Mouse (Mus musculus): ENCODE measurements around the gene Serpina3n.
"Not testable (repeated sequence)": the region's sequence is repeated elsewhere in the genome, so short reads cannot be mapped to it uniquely, and the experiment has no call there.

The Serpina3n gene

DNA sequence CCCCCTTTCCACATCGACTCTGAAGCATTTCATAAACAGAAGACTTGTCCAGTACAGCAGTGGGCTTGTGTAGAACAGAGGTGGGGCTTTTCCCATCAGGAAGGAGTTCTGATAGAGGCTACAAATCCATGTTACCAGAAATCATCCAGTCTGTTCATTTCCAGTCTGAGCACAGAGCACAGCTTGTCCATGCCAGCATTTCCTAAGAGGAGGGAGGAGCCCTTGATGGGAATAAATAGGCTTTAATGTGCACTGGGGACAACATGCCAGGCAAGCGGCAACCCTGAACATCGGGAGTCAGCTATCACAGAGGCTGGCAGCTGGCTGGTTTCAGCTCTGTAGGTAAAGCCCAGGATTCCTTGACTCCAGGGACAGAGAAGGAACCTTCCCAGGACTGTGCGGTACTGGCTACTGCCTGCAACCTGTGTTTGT lies at the start of gene Serpina3n:
Gene Serpina3n, plus strand, starts transcription at position 276 of the 432 bp plus-strand sequence.
- DNase-seq, result no peak

DNA sequence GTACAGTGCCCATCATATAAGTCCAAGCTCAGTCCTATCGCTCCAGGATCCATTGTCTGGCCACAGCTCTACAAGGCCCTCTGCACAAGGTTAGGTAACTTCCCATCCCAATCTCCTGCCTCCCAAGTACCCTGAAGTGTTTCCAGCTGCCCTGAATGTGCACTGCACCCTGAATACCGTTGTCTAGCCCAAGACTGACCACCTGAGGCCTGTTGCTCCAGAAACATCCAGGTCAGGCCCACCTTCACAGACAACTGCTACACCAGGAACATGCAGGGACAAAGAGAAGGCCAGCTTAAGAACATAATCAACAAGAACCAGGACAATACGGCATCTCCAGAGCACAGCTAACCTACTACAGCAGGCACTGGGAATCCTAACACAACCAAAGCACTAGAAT lies 36.5 kb upstream of the Serpina3n start:
- DNase-seq, result no peak

DNA sequence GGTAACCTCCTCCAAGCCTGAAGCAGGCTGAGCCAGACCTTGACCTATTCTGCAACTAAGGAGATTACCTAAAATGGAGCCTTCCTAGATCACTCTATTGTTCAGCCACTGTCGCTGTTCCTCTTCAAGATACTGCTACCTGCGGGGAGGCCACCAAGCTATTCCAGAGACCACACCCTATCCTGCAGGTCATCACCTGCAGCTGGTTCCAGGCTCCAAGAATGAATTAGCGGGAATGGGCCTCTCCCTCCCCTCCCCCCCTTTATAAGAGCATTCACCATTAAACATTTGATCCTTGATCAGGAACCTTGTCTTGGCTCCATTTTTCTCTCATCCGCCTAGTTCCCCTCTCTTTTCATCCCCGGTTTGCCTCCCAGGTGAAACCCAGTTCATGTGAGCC lies 29.4 kb upstream of the Serpina3n start:
- not testable (repeated sequence) for DNase-seq

DNA sequence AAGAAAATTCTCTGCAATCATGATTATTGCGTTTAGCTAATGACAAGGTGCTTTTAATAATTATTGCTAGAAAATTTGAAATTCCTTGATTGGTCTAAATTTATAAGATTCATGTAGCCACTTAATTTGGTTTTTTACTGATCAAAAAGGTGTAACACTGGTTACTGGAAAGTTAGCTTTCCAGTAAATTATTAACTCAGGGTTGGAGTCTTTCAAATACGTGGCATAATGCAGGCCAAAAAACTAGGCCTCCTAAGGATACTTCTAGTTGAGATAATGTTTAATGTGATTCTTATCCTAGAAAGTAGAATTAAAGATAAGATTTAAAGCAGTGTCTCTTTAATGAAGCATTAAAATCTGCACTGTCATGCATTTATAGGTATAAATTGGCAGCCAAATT lies 28.2 kb upstream of the Serpina3n start:
- not testable (repeated sequence) for DNase-seq

DNA sequence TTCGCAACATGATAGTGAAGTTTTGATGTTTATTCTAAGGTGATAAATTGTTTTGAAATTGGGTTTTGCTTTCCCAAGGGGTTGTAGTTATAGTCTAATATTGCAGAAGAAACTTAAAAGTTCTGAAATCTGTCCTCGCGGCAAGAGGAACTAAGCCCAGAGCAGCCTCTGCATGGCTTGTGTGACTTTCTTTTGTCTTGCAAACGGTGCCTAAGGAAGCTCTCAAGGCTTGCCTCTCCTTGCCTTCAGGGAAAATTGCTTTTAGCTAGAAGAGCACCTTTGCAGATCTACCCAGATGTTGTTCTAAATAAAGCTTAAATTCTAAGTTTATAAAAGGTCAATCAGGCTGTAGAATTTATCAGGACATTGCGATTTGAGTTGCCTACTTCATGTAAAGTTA lies 27.7 kb upstream of the Serpina3n start:
- DNase-seq, result not testable (repeated sequence)

DNA sequence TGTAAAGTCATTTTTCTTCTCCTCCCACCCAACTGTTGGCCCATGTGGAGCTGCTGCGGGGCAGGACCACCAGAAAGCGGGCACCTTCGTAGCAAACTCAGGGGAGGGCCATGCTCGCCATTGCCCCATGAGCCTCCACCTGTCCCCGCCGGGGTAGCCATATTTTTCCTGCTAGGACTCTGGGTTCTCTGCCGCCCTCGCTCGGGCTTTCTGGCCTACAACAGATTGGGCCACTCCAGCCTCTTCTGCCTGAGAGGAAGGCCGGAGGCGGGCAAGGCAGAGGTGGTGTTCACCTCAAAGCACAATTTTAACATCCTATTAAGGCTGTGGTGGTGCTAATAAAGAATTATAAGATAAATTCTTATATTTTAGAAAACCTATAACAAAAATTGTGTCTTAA lies 26.7 kb upstream of the Serpina3n start:
- DNase-seq, result no peak

DNA sequence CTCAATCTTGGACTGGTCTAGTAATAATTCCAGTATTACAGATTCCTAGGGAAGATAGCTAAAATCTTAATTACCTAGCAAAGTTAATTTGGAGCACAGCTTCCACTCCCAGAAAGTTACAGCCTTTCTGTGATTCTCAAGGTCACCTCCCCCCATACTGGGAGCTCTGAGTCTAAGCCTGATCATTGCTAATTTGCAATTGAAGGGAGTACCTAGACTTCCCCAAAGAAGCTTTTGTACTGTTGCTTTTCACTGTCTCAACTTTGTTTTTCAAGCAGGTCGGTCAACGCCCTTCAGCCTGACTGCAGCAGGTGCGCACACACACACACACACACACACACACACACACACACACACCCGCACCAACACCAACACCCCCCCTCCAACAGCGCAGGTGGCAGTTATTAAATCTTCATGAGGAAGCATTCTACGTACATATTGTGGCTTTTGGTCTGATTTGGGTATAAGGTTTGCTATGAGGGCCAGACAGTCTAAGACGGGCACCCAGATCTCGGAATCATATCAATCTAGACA lies 25.4 kb upstream of the Serpina3n start:
- not testable (repeated sequence) for DNase-seq

DNA sequence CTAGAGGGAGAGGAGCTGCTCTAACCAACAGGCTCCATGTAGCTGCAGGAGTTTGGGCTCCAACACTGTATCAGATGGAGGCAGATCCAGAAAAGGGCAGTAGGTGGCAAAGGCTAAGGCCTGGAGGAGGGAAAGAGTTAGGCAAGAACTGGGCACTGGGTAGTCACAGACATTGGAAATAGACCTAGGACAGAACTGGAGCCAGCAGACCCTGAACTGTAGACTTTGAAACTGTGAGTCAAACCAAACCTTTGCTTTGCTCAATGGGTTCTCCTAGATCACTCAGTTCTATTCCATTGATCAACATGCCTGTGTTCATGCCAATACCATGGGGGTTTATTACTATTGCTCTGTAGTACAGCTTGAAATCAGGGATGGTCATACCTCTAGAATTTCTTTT lies 20.5 kb upstream of the Serpina3n start:
- not testable (repeated sequence) for DNase-seq

DNA sequence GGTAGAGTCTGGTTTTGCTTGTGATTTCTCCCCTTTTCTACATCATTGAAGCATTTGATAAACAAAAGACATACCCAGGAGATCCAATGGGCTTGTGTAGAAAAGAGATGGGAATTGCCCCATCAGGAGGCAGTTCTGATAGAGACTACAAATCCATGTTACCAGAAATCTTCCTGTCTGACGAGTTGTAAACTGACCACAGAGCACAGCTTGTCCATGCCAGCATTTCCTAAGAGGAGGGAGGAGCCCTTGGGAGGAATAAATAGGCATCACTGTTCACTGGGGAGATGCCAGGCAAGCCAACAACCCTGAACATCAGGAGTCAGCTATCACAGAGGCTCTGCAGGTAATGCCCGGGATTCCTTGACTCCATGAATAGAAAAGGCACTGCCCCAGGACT lies 19.7 kb upstream of the Serpina3n start:
- not testable (repeated sequence) for DNase-seq

DNA sequence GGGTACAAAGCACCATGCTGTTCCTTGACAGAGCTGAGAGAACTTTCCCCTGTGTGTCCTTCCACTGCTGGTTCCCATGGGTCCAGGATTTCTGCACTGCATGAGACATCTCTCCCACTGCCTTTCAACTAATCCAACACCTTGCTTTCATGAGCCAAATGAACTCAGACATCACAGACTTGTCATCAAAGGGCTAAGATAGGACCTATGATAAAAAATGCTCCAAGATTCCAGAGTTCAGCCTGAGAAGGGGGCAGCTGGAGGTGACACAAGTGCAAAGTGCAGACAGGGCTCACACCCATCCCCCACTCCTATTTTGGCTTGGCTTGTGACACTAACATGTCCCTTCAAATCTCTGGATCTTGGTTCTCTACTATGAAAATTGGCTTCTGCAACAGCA lies 18.1 kb upstream of the Serpina3n start:
- no peak for DNase-seq

DNA sequence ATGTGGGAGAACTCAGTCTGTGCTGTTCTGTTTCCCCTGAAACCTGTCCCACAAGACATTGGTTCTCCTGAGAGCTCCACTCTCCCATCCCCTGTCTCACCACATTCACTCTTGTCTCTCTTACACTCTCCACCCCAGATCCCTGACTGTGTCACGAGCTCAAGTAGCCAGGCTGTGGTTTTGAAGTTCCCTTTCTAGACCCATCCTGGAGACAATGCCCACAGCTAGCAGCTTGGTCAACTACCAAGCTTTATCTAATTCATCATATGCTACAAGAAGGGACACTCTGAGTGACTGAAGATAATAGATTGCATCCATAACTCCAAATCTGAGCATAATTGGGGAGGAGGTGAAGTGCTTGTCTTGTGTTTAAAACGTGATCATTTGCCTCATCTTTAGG lies 15.5 kb upstream of the Serpina3n start:
- DNase-seq, result not testable (repeated sequence)

DNA sequence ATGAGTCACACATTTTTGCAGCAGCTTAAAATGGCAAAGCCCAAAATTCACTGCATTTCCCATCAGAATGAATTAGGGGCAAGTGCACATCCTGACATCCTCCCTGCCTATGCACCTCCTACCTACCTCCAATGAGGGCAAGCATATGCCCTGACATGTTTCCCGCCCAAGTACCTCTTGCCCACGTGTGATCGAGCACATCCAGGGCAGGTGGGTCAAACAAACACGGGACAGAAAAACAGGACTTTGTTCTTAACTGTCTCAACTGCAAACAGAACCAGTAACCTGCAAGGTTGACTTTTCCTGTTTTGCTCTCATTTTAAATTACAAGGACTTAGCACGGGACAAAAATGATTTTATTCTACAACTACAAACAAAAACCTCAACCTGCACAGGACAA lies 2.6 kb upstream of the Serpina3n start:
- no peak for DNase-seq

DNA sequence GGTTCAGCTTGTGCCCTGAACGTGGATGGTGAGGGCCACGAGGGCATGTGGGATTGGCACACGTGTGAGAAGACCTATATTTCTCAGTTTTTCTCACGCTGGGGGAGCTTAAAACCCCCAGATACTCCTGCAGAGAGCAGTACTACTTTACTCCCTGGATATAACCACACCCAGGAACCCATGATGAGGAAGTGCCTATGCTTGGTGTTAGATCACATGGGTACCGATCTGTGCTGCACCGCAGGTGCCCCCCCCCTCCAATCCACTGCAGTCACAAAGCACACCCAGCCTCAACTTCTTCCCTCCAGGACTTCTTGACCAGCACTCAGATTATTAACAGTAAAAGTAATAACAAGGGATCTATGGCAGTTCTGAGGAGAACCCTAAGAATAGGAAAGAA lies 6.0 kb downstream of the Serpina3n start:
- DNase-seq, result no peak

DNA sequence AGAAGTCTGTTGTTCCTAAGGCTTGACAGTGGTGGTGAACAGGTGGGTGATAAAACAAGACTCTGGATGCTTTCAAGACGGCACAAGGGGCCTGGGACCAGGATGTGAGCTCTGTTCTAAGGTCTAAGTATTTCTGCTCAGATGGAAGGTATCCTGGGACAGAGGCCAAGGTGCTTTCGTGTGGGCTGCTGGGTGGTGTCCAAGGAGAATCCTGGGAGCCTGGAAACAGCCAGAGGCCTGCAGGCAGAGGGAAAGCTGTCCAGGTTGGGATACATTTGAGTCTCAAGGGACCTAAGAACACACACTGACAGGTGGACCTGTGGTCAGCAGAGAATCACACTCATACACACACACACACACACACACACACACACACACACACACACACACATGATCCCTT lies 8.0 kb downstream of the Serpina3n start:
- DNase-seq, result no peak

DNA sequence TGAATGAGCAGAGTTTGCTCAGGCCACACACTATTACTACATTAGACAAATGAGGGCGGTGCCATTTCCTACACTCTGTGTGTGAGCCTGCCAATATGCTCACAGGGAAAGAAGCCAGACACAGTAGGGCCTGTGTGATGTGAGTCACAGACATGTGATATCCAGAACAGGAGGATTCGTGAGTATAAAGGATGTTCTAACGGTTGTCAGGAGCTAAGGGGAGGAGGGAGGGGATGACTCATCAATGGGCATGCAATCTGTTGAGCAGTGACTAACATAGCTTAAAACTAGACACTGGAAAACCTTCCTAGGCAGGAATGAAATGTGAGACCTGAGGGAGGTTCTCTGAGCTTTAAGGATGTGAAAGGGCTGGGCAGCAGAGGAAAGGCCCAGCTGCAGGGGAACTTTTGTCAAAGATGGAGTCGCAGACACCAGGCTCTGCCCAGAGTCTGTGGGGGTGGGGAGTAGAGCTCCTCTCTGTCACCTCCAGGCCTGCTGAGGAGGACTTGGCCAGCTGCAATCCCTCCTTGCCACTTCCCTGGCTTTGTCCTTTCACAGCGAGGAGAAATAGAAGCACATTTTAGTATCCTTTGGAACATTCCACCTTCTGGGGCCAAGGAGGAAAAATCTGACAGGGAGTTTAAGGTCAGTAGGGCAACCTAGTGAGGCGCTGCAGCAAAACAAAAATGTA lies 9.2 kb downstream of the Serpina3n start:
- DNase-seq, result no peak

DNA sequence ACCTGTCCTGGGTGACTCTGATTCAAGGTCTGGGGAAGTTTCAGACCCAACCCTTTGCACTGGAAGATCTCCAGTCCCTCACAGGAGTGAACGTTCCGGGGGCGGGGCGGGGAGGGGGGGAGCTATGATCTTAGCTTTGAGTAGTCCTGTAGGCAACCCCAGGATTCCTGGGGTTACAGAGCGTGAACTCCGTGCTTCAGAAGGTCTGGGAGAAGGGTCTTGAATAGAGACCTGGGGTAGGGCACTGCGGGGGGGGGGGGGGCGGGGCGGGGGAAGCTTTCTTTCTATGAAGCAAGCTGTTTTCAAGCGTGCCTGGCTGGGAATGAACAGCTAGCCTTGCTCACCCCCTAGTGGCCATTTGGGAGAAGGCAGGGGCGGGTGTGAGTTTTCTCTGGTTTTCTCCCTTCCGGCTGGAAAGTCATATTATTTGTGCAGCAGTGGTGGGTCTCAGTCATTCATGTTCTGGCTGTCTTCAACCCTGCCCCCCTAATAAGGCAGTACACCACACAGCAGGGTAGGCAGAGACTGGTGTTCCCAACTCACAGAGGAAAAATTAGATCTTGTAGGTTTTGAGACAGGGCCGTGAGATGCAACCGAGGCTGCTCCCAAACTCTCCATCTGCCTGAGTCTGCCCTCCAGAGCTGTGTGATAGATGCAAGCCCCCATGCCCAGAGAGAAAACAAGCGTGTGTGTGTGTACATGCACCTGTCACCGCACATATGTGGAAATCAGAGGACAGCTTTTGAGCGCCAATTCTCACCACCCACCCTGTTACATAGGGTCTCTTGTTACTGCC lies 12.0 kb downstream of the Serpina3n start:
- peak; percentile 73 for DNase-seq

DNA sequence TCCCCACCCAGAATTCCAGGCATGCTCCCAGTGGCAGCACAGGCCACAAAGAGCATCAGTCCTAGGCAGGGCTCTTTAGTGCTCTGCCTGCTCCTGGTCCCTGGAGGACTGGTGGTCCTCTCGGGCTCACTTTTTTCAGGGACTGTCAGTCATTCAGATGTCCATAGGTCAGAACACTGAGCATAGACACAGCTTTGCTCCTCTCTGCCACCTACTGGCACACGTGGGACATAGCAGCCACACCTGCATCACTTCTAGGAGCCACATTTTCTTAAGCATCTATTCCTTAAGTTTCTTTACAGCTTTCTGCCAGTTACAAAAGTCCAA lies 12.6 kb downstream of the Serpina3n start:
- DNase-seq, result peak; percentile 15

DNA sequence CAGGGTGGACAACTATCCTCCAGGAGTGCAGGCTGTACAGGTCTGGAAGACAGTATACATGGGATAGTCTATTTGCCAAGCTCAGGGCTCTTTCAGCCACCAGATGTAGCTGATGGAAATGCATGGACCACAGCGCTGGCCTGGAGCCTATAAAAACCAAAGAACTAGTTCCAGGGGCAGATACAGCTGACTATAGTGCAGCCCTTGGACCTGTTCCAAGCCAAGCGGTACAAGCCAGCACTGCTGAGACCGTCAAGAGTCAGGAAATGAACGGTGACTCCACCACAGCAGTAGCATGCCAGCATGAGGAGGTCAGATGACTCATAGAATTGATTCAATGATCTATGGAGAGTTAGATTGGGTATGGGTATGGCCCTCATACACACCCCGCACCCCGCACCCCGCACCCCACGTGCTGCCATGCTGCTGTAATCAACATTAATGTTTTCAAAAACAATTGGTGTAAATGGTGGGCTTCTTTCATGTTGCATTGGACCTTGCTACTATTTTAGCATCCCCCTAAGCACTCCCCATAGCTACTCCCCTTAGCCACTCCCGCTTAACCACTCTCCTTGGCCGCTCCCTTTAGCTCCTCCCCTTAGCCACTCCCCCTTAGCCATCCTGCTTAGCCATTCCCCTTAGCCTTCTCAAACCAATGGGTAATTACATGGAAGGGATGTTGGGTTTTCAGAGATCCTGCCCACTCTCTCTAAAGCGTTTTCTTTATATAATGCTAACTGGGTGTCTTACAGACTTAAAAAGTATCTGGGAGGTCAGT lies 16.3 kb downstream of the Serpina3n start:
- no peak for DNase-seq

DNA sequence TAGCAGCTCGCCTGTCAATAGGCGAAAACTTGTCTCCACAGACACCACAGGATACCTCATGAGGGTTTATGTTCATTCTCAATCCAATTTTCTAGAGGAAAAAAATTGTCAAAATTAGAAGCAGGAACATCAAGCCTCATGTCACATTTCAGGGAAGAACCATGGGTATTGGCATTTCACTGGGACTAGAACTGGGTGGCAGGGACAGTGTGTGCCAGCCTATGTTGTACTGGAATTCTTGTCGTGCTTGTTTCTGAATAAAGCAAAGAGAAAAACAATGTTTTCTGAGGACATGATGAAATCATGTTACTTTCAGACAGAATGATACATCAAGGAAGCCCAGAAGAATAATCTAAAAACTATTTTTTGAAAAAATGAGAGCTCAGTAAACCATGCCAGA lies 19.1 kb downstream of the Serpina3n start:
- DNase-seq, result no peak

DNA sequence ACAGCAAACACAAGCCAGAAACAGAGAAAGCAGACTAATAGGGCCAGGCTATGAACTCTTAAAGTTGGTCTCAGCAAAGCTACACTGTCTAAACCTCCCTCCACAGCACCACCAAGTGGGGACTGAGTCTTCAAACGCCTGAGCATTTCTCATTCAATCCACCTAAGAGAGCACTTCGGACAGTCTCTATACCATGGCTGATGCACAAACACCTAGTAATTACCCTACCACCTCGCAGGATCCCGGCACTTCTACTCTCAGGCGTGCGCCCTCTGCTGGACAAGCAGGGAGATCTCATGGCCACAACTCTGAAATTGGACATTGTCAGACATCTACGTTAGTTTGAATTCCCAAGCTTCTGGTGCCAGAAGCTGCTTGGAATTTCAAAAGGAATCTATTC lies 20.4 kb downstream of the Serpina3n start:
- peak; percentile 21 for DNase-seq

DNA sequence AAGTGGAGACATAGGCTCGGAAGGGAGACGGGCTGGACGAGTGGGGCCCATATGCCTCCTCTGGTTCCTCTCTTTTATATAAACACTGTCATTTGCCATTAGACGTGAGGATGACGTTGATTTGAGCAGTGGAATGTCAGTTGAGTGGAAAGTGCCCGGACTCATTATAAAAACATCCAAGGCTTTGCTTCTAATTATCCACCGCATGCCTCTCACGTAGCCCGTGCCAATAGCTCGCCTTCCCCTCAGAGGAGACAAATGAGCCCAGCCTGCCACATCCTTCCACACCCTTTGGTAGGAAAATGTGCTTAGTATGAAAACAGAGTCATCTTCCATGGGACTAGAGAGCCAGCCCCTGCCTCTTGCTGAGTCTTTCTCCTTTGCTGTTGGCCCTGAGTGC lies 24.8 kb downstream of the Serpina3n start:
- no peak for DNase-seq

DNA sequence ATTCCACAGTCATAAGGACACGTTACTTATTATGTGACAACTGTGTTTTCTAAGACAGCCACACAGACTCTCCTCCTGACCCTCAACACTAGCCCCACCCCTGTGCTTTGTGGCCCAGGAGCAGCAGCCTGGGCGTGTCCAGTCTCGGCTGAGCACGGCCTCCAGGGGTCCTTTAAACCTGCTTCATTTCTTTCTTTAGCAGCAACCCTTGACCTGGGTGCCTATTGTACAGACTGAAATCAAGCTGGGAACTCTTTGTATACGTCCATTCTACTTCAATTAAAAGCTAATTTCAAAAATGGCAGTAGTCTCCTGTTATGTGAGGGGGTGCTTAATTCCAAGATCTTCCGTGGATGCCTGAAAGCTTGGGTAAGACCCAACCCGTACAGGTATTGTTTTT lies 26.7 kb downstream of the Serpina3n start:
- DNase-seq, result no peak

DNA sequence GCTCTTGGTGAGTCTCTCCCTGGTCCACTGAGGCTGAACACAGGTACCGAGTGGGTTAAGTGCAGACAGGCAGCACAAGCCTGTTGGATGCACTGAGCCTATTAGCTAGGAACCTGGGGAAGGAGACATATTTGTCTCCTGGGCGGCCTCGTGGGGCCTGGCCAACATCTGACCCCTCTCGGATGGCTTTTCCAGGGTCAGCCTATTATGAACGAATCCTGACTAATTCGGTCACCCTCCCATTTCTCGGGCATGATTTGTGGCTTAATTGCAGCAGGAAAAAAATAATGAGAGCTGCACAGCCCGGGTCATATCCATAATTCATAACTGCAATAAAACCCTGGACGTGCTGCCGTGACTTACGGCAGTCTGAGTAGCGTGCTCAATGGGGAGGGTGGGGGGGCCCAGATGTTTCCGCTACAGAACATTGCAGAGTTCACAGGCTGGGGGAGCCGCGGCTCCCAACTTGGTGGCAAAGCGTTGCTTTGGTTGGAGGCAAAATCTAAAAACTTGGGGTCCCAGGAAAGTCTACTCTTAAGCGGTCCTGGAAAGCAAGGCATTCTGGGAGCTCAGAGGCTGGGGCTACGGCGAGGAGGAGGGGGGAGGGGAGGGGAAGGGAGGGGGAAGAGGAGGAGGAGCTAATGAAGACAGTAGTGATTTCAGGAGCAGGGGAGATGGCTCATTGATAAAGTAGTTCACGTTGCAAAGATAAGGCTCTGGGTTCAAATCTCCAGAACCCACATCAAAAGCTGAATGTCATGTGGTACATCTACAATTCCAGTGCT lies 27.6 kb downstream of the Serpina3n start:
- DNase-seq, result no peak
